Comparison of ENCODE assay signal across 28 mouse cellular contexts in genomic region chr16:37628336-37628735, GRCm38 (mm10). TPM values are rescaled to one million over a fixed set of nuclear protein-coding genes. Genes with fewer than 3 reads are reported as not detected.
DNase-seq lines count a peak whose midpoint lies in the region; ATAC-seq and TF ChIP-seq lines count a peak whose summit lies in the region.
"Had no signal": no experiment of that assay in that cellular context is flagged by ENCODE, and none has a peak within 500 bp of the region (broad histone marks: within the 10 kb centered on the region; RNA-seq: fewer than 3 reads in every experiment).

No protein-coding gene starts in this region.

- no peak overlapping the region for H3K4me2 ChIP-seq in hindbrain, postnatal 0 days (ENCODE audit: low read depth, low read length)
- H3K4me2 ChIP-seq in hindbrain, embryonic 13.5 days, result no peak overlapping the region
- no peak overlapping the region for H3K4me2 ChIP-seq in midbrain, embryonic 11.5 days
- H3K4me2 ChIP-seq in midbrain, postnatal 0 days (ENCODE audit: low read depth, low read length, poor library complexity, severe bottlenecking), result no peak overlapping the region
- H3K4me2 ChIP-seq in neural tube, embryonic 15.5 days, result no peak overlapping the region
- H3K4me2 ChIP-seq: forebrain, embryonic 13.5 days; heart, embryonic 11.5 days; hindbrain, embryonic 14.5 days had no signal

- H3K36me3 ChIP-seq in hindbrain, postnatal 0 days (ENCODE audit: insufficient read depth, low read length), result no peaks in the 10 kb centered on the region
- no peaks in the 10 kb centered on the region for H3K36me3 ChIP-seq in hindbrain, embryonic 13.5 days
- H3K36me3 ChIP-seq in midbrain, embryonic 11.5 days (ENCODE audit: control insufficient read depth, insufficient read depth, low read length), result no peaks in the 10 kb centered on the region
- H3K36me3 ChIP-seq in midbrain, postnatal 0 days (ENCODE audit: insufficient read depth, low read length), result no peaks in the 10 kb centered on the region
- H3K36me3 ChIP-seq in neural tube, embryonic 15.5 days, result no peaks in the 10 kb centered on the region

- TF ChIP-seq CTCF in hindbrain, postnatal 0 days (IDR thresholded peaks at IDR 0.05; ENCODE audit: low read depth), result no peak
- no peak for TF ChIP-seq CTCF in midbrain, postnatal 0 days (IDR thresholded peaks at IDR 0.05)

- H3K9me3 ChIP-seq in hindbrain, postnatal 0 days (ENCODE audit: low read length), result no peaks in the 10 kb centered on the region
- H3K9me3 ChIP-seq in hindbrain, embryonic 13.5 days, result no peaks in the 10 kb centered on the region
- H3K9me3 ChIP-seq in midbrain, embryonic 11.5 days (ENCODE audit: control insufficient read depth, low read length), result no peaks in the 10 kb centered on the region
- no peaks in the 10 kb centered on the region for H3K9me3 ChIP-seq in midbrain, postnatal 0 days (ENCODE audit: low read length)
- H3K9me3 ChIP-seq in neural tube, embryonic 15.5 days (replicated peaks), result no peaks in the 10 kb centered on the region
- H3K9me3 ChIP-seq: forebrain, embryonic 13.5 days had no signal

- no peak overlapping the region for H3K4me3 ChIP-seq in hindbrain, postnatal 0 days (ENCODE audit: low read length)
- no peak overlapping the region for H3K4me3 ChIP-seq in hindbrain, embryonic 13.5 days
- no peak overlapping the region for H3K4me3 ChIP-seq in midbrain, embryonic 11.5 days (ENCODE audit: low read depth, low read length)
- H3K4me3 ChIP-seq in midbrain, postnatal 0 days (ENCODE audit: low read depth, low read length), result no peak overlapping the region
- H3K4me3 ChIP-seq in neural tube, embryonic 15.5 days (replicated peaks), result no peak overlapping the region
- H3K4me3 ChIP-seq: forebrain, embryonic 13.5 days; layer of hippocampus, adult 2 months had no signal

- no peak for DNase-seq in hindbrain, postnatal 0 days (ENCODE audit: low spot score)
- DNase-seq in midbrain, embryonic 11.5 days (ENCODE audit: low spot score, missing footprints), result peak; percentile 79
- no peak for DNase-seq in midbrain, postnatal 0 days (ENCODE audit: low spot score)
- peak; percentile 26 for DNase-seq in kidney, postnatal 10 days
- DNase-seq in ovary, postnatal 14 days (ENCODE audit: low spot score), result no peak
- DNase-seq: cerebellum, adult 9-10 months; cerebellum, postnatal 36 days; gastrocnemius, postnatal 10 days; heart, postnatal 4 days; left cerebral cortex, postnatal 4 days; lung, adult 2 months; lung, postnatal 14 days; right cerebral cortex, adult 18-20 months; spleen, adult 18-20 months; thymus, postnatal 14 days had no signal

- peak overlapping the region; percentile 27; the same call in 1 of the 2 replicates for H3K27ac ChIP-seq in hindbrain, postnatal 0 days
- H3K27ac ChIP-seq in hindbrain, embryonic 13.5 days, result no peak overlapping the region
- no peak overlapping the region for H3K27ac ChIP-seq in midbrain, embryonic 11.5 days (ENCODE audit: low read depth, low read length)
- no peak overlapping the region for H3K27ac ChIP-seq in midbrain, postnatal 0 days (ENCODE audit: low read depth, low read length)
- H3K27ac ChIP-seq in neural tube, embryonic 15.5 days (replicated peaks), result peak overlapping the region; percentile 69
- H3K27ac ChIP-seq: forebrain, embryonic 13.5 days; kidney, postnatal 0 days; layer of hippocampus, adult 2 months; liver, embryonic 14.5 days had no signal

- H3K27me3 ChIP-seq in hindbrain, postnatal 0 days (ENCODE audit: insufficient read depth, low read length), result no peaks in the 10 kb centered on the region
- no peaks in the 10 kb centered on the region for H3K27me3 ChIP-seq in hindbrain, embryonic 13.5 days
- H3K27me3 ChIP-seq in midbrain, embryonic 11.5 days (ENCODE audit: control insufficient read depth, insufficient read depth, low read length), result no peaks in the 10 kb centered on the region
- no peaks in the 10 kb centered on the region for H3K27me3 ChIP-seq in midbrain, postnatal 0 days (ENCODE audit: insufficient read depth, low read length)
- H3K27me3 ChIP-seq in neural tube, embryonic 15.5 days (replicated peaks), result no peaks in the 10 kb centered on the region
- H3K27me3 ChIP-seq: forebrain, embryonic 13.5 days had no signal

- no peak overlapping the region for H3K9ac ChIP-seq in hindbrain, postnatal 0 days (replicated peaks; ENCODE audit: low read length)
- H3K9ac ChIP-seq in hindbrain, embryonic 13.5 days, result no peak overlapping the region
- H3K9ac ChIP-seq in midbrain, embryonic 11.5 days (ENCODE audit: low read length), result no peak overlapping the region
- H3K9ac ChIP-seq in midbrain, postnatal 0 days (replicated peaks; ENCODE audit: low read length, poor library complexity, severe bottlenecking), result no peak overlapping the region
- H3K9ac ChIP-seq in neural tube, embryonic 15.5 days (replicated peaks), result no peak overlapping the region
- H3K9ac ChIP-seq: forebrain, embryonic 13.5 days; hindbrain, embryonic 14.5 days; liver, embryonic 14.5 days had no signal

- WGBS in hindbrain, postnatal 0 days, result 76% methylated on average over 9 of the region's 9 CpGs
- WGBS in hindbrain, embryonic 13.5 days, result 76% methylated on average over 9 of the region's 9 CpGs
- WGBS in midbrain, embryonic 11.5 days, result 76% methylated on average over 9 of the region's 9 CpGs
- 77% methylated on average over 9 of the region's 9 CpGs for WGBS in midbrain, postnatal 0 days
- WGBS in neural tube, embryonic 15.5 days, result 82% methylated on average over 9 of the region's 9 CpGs

- no peak for ATAC-seq in hindbrain, postnatal 0 days
- no peak for ATAC-seq in hindbrain, embryonic 13.5 days (ENCODE audit: low FRiP score)
- no peak for ATAC-seq in midbrain, embryonic 11.5 days (ENCODE audit: low FRiP score)
- ATAC-seq in midbrain, postnatal 0 days (ENCODE audit: low FRiP score), result no peak
- ATAC-seq in neural tube, embryonic 15.5 days (ENCODE audit: low FRiP score), result no peak
- ATAC-seq: CD4-positive, CD25-positive, alpha-beta regulatory T cell, adult 4 months; forebrain, embryonic 13.5 days; inflammation-experienced regulatory T-cells, adult 6 months had no signal

- no peaks in the 10 kb centered on the region for H3K4me1 ChIP-seq in hindbrain, postnatal 0 days (ENCODE audit: insufficient read depth, low read length)
- H3K4me1 ChIP-seq in hindbrain, embryonic 13.5 days (replicated peaks), result no peaks in the 10 kb centered on the region
- no peaks in the 10 kb centered on the region; the same call in 1 of the 2 replicates for H3K4me1 ChIP-seq in midbrain, embryonic 11.5 days (ENCODE audit: control insufficient read depth, insufficient read depth, low read length)
- no peaks in the 10 kb centered on the region; the same call in 1 of the 2 replicates for H3K4me1 ChIP-seq in midbrain, postnatal 0 days (ENCODE audit: insufficient read depth, low read length)
- H3K4me1 ChIP-seq in neural tube, embryonic 15.5 days, result peaks cover 6% of the 10 kb centered on the region

RNA-seq across cellular contexts. Expression of gene Ndufb4, which starts 25.9 kb away (rescaled TPM):
- 23.0 and 31.3 TPM in 2 replicates for total RNA-seq in hindbrain, postnatal 0 days (2014; rRNA removed)
- polyA plus RNA-seq in hindbrain, postnatal 0 days (2015; fragmentation: Nextera tagmentation; extraction: Ambion mirVana), result 99.2 and 100 TPM in 2 replicates
- polyA plus RNA-seq in hindbrain, embryonic 13.5 days (2015; fragmentation: Nextera tagmentation; extraction: Ambion mirVana), result 63.0 and 67.1 TPM in 2 replicates
- 65.1 and 66.0 TPM in 2 replicates for polyA plus RNA-seq in midbrain, embryonic 11.5 days (2014; fragmentation: Nextera tagmentation; extraction: Ambion mirVana)
- total RNA-seq in midbrain, postnatal 0 days (2014; rRNA removed), result 32.3 and 39.6 TPM in 2 replicates
- 86.9 and 90.7 TPM in 2 replicates for polyA plus RNA-seq in midbrain, postnatal 0 days (2015; fragmentation: Nextera tagmentation; extraction: Ambion mirVana)
- polyA plus RNA-seq in neural tube, embryonic 15.5 days (2015; fragmentation: Nextera tagmentation; extraction: Ambion mirVana), result 60.2 and 69.7 TPM in 2 replicates

RNA-seq across cellular contexts. Expression of gene Hgd, which starts 48.4 kb away (rescaled TPM):
- 7.3 TPM in 1 of 2 replicates, not detected in the other for total RNA-seq in hindbrain, postnatal 0 days (2014; rRNA removed)
- 0.11 and 0.26 TPM in 2 replicates for polyA plus RNA-seq in hindbrain, postnatal 0 days (2015; fragmentation: Nextera tagmentation; extraction: Ambion mirVana)
- 0.22 TPM in 1 of 2 replicates, not detected in the other for polyA plus RNA-seq in hindbrain, embryonic 13.5 days (2015; fragmentation: Nextera tagmentation; extraction: Ambion mirVana)
- 0.29 and 0.39 TPM in 2 replicates for polyA plus RNA-seq in midbrain, embryonic 11.5 days (2014; fragmentation: Nextera tagmentation; extraction: Ambion mirVana)
- total RNA-seq in midbrain, postnatal 0 days (2014; rRNA removed), result 0.27 TPM in 1 of 2 replicates, not detected in the other
- 0.32 and 0.43 TPM in 2 replicates for polyA plus RNA-seq in midbrain, postnatal 0 days (2015; fragmentation: Nextera tagmentation; extraction: Ambion mirVana)
- polyA plus RNA-seq in neural tube, embryonic 15.5 days (2015; fragmentation: Nextera tagmentation; extraction: Ambion mirVana), result 0.23 TPM in 2 replicates
- total RNA-seq: layer of hippocampus, adult 2 months; layer of hippocampus, postnatal 14 days; left cerebral cortex, postnatal 4 days; neutrophil, adult 5-6 weeks had no signal
- polyA plus RNA-seq: embryonic facial prominence, embryonic 11.5 days; inflammation-experienced regulatory T-cells, adult 6 months had no signal

Comparison
In these comparisons a context has a peak if more than half of its experiments do, and no peak if none do; other contexts are left out.
1. DNase-seq: peak in midbrain, embryonic 11.5 days (single experiment) and kidney, postnatal 10 days (single experiment); none in hindbrain, postnatal 0 days (single experiment), midbrain, postnatal 0 days (single experiment) and ovary, postnatal 14 days (single experiment).
2. H3K27ac ChIP-seq: peak in hindbrain, postnatal 0 days (single experiment) and neural tube, embryonic 15.5 days (single experiment); none in hindbrain, embryonic 13.5 days (single experiment), midbrain, embryonic 11.5 days (single experiment) and midbrain, postnatal 0 days (single experiment).